Mouse (Mus musculus): Measurements from ENCODE around the gene Mef2d.

- TF ChIP-seq CTCF (IDR thresholded peaks at IDR 0.05; ENCODE audit: borderline replicate concordance, insufficient read depth, low read length) = no peak
- no peak for TF ChIP-seq POLR2A (IDR thresholded peaks at IDR 0.05; ENCODE audit: low read depth, low read length)
Observed at GRCm38 (mm10) chr3:88162811-88163210, 20.6 kb downstream of the Mef2d start.
